Mouse (Mus musculus) v-Abl transformed pro-B cells (cell line): ENCODE results near the gene Sap25.

ENCODE experiments used
- in situ Hi-C, 2 experiments: fragments of 400-800 bp; cut with MboI; formaldehyde crosslinking; loops; one replicate each; pipeline ENCODE4 v1.15.1; 2025; ENCODE audit not compliant: unreplicated experiment in 2 of 2

Sap25 gene

GRCm38 (mm10) chr5:137689974-137690373 is 48.8 kb downstream of the Sap25 start:
- in situ Hi-C loops: no loop called here

- in situ Hi-C loops: no loop called here
These were observed 49.4 kb downstream of the Sap25 start for GRCm38 (mm10) chr5:137690531-137690930.

- in situ Hi-C loops: no loop called here
These were observed 50.7 kb downstream of the Sap25 start for GRCm38 (mm10) chr5:137691881-137692280.
